Mouse (Mus musculus) retina, embryonic 14.5 days (tissue): Measurements from ENCODE around the gene Bcl11b.

Experiments
- DNase-seq: peaks from one replicate; pipeline ENCODE4 v3.0.0-alpha.2; 2015; ENCODE audit warnings: low spot score

Bcl11b gene

GRCm38 (mm10) chr12:107934831-107935437, 68.5 kb downstream of the Bcl11b start:
- DNase-seq, result peak; percentile 59

GRCm38 (mm10) chr12:107932140-107932539, 71.3 kb downstream of the Bcl11b start:
- no peak for DNase-seq

GRCm38 (mm10) chr12:107931476-107931875, 71.9 kb downstream of the Bcl11b start:
- DNase-seq, result no peak

- no peak for DNase-seq
Measured at GRCm38 (mm10) chr12:107930611-107931350, 72.6 kb downstream of the Bcl11b start.

- DNase-seq, result no peak
Measured at GRCm38 (mm10) chr12:107928905-107929304, 74.5 kb downstream of the Bcl11b start.

GRCm38 (mm10) chr12:107928464-107928901, 74.9 kb downstream of the Bcl11b start:
- no peak for DNase-seq

- DNase-seq, result no peak
Measured at GRCm38 (mm10) chr12:107927961-107928431, 75.4 kb downstream of the Bcl11b start.

GRCm38 (mm10) chr12:107926074-107926855, 77.1 kb downstream of the Bcl11b start:
- no peak for DNase-seq

GRCm38 (mm10) chr12:107924696-107925095, 78.7 kb downstream of the Bcl11b start:
- no peak for DNase-seq

- DNase-seq, result no peak
Measured at GRCm38 (mm10) chr12:107923963-107924362, 79.4 kb downstream of the Bcl11b start.

GRCm38 (mm10) chr12:107922180-107922579, 81.2 kb downstream of the Bcl11b start:
- DNase-seq, result no peak

- DNase-seq, result no peak
Measured at GRCm38 (mm10) chr12:107921566-107921965, 81.8 kb downstream of the Bcl11b start.

GRCm38 (mm10) chr12:107921154-107921553, 82.2 kb downstream of the Bcl11b start:
- DNase-seq, result no peak

GRCm38 (mm10) chr12:107920716-107921115, 82.7 kb downstream of the Bcl11b start:
- DNase-seq, result no peak

GRCm38 (mm10) chr12:107920076-107920475, 83.3 kb downstream of the Bcl11b start:
- DNase-seq, result no peak

- DNase-seq, result no peak
Measured at GRCm38 (mm10) chr12:107918779-107919178, 84.6 kb downstream of the Bcl11b start.

GRCm38 (mm10) chr12:107916008-107916407, 87.4 kb downstream of the Bcl11b start:
- DNase-seq, result no peak

GRCm38 (mm10) chr12:107915396-107915795, 88.0 kb downstream of the Bcl11b start:
- DNase-seq, result no peak

GRCm38 (mm10) chr12:107908826-107909225, 94.6 kb downstream of the Bcl11b start:
- DNase-seq, result no peak

- no peak for DNase-seq
Measured at GRCm38 (mm10) chr12:107905333-107905732, 98.1 kb downstream of the Bcl11b start.

GRCm38 (mm10) chr12:107904457-107904856, 98.9 kb downstream of the Bcl11b start:
- no peak for DNase-seq

GRCm38 (mm10) chr12:107903949-107904348, 99.5 kb downstream of the Bcl11b start:
- DNase-seq, result no peak

- no peak for DNase-seq
Measured at GRCm38 (mm10) chr12:107891449-107891848, 112.0 kb downstream of the Bcl11b start.
